Mouse (Mus musculus): ENCODE data around the gene Actl11. TPM values are rescaled to one million over a fixed set of nuclear protein-coding genes. Genes with fewer than 3 reads are reported as not detected.

Gene Actl11
- polyA plus RNA-seq, 1 experiment from 2014 or later = not detected

Other genes starting within 250 kb of the Actl11 start
- 3.9 and 4.6 TPM in 2 replicates for gene Gnat1, start 248.8 kb upstream of the Actl11 start, polyA plus RNA-seq (2015; fragmentation: Nextera tagmentation; extraction: Ambion mirVana)
- gene Sema3f, start 218.0 kb upstream of the Actl11 start, polyA plus RNA-seq (2015; fragmentation: Nextera tagmentation; extraction: Ambion mirVana) = 21.3 and 23.9 TPM in 2 replicates
- 194 and 207 TPM in 2 replicates for gene Rbm5, start 157.5 kb upstream of the Actl11 start, polyA plus RNA-seq (2015; fragmentation: Nextera tagmentation; extraction: Ambion mirVana)
- gene Rbm6, start 55.2 kb upstream of the Actl11 start, polyA plus RNA-seq (2015; fragmentation: Nextera tagmentation; extraction: Ambion mirVana) = 79.0 and 82.1 TPM in 2 replicates
- gene Mon1a, start 40.3 kb upstream of the Actl11 start, polyA plus RNA-seq (2015; fragmentation: Nextera tagmentation; extraction: Ambion mirVana) = 11.5 TPM in 2 replicates
- 2.6 TPM in 2 replicates for gene Mst1r, start 21.6 kb upstream of the Actl11 start, polyA plus RNA-seq (2015; fragmentation: Nextera tagmentation; extraction: Ambion mirVana)
- gene Camkv, start 7.2 kb downstream of the Actl11 start, polyA plus RNA-seq (2015; fragmentation: Nextera tagmentation; extraction: Ambion mirVana) = 1.6 and 2.2 TPM in 2 replicates
- gene Traip, start 21.7 kb downstream of the Actl11 start, polyA plus RNA-seq (2015; fragmentation: Nextera tagmentation; extraction: Ambion mirVana) = 21.8 and 25.0 TPM in 2 replicates
- gene Uba7, start 47.0 kb downstream of the Actl11 start, polyA plus RNA-seq (2015; fragmentation: Nextera tagmentation; extraction: Ambion mirVana) = 22.2 and 30.9 TPM in 2 replicates
- 4.5 and 6.2 TPM in 2 replicates for gene Gm20661, start 54.6 kb downstream of the Actl11 start, polyA plus RNA-seq (2015; fragmentation: Nextera tagmentation; extraction: Ambion mirVana)
- 61.7 and 70.4 TPM in 2 replicates for gene Inka1, start 57.4 kb downstream of the Actl11 start, polyA plus RNA-seq (2015; fragmentation: Nextera tagmentation; extraction: Ambion mirVana)
- gene Cdhr4, start 64.0 kb downstream of the Actl11 start, polyA plus RNA-seq (2015; fragmentation: Nextera tagmentation; extraction: Ambion mirVana) = 6.9 and 12.6 TPM in 2 replicates
- 0.74 and 1.4 TPM in 2 replicates for gene Gm20662, start 67.9 kb downstream of the Actl11 start, polyA plus RNA-seq (2015; fragmentation: Nextera tagmentation; extraction: Ambion mirVana)
- gene Ip6k1, start 74.0 kb downstream of the Actl11 start, polyA plus RNA-seq (2015; fragmentation: Nextera tagmentation; extraction: Ambion mirVana) = 50.8 and 54.8 TPM in 2 replicates
- 25.9 and 30.3 TPM in 2 replicates for gene Gmppb, start 120.8 kb downstream of the Actl11 start, polyA plus RNA-seq (2015; fragmentation: Nextera tagmentation; extraction: Ambion mirVana)
- gene Amigo3, start 124.7 kb downstream of the Actl11 start, polyA plus RNA-seq (2015; fragmentation: Nextera tagmentation; extraction: Ambion mirVana) = 2.2 and 2.7 TPM in 2 replicates
- gene Mst1, start 152.0 kb downstream of the Actl11 start, polyA plus RNA-seq (2015; fragmentation: Nextera tagmentation; extraction: Ambion mirVana) = 0.45 and 0.55 TPM in 2 replicates
- 25.2 and 33.4 TPM in 2 replicates for gene Rnf123, start 154.9 kb downstream of the Actl11 start, polyA plus RNA-seq (2015; fragmentation: Nextera tagmentation; extraction: Ambion mirVana)
- 67.7 and 76.6 TPM in 2 replicates for gene Apeh, start 166.1 kb downstream of the Actl11 start, polyA plus RNA-seq (2015; fragmentation: Nextera tagmentation; extraction: Ambion mirVana)